Mouse (Mus musculus): Measurements from ENCODE around the gene Ncoa1.

DNA sequence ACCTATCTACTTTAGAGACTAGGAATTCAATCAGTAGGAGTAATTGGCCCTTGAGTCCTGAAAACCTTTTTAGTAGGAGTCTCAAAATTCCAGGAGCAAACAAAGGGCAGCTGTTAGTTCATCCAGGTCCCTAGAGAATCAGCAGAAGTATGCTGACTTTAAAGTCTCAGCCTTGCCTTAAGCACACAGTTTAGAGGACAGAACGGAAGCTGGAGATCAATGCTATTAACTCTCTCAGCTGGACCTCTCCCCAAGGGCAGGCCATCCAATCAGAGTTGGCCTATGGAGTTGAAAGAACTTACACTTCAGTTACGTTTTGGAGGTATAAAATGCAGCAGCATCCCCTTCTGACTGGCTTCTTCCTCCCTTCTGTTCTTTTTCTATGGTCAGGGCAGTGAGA, 154.8 kb downstream of the Ncoa1 start:
- TF ChIP-seq POLR2A (IDR thresholded peaks at IDR 0.05; ENCODE audit: insufficient read depth, low read depth, low read length): no peak
- no peak for TF ChIP-seq CTCF (IDR thresholded peaks at IDR 0.05; ENCODE audit: insufficient read depth, low read depth, low read length)

All from olfactory bulb, adult 2 months (tissue).